Mouse (Mus musculus): Measurements from ENCODE around the gene Ttl. TPM values are rescaled to one million over a fixed set of nuclear protein-coding genes. Genes with fewer than 3 reads are reported as not detected.

Gene Ttl
- polyA plus RNA-seq (2017; shearing (Covaris generic)): 1 to 10 TPM; 1.2 to 2.0 (median 1.3) TPM

GRCm38 (mm10) chr2:129065437-129066282 lies at the start of gene Ttl:
Gene Ttl, plus strand, starts transcription at chr2:129065942.
- ATAC-seq: peak; percentile 81

GRCm38 (mm10) chr2:129020106-129020505 lies 45.6 kb upstream of the Ttl start:
- ATAC-seq: no peak

GRCm38 (mm10) chr2:129024820-129025219 lies 40.9 kb upstream of the Ttl start:
- ATAC-seq: no peak

GRCm38 (mm10) chr2:129035381-129035780 lies 30.4 kb upstream of the Ttl start:
- no peak for ATAC-seq

- no peak for ATAC-seq
These were observed 27.3 kb upstream of the Ttl start for GRCm38 (mm10) chr2:129038426-129038936.

GRCm38 (mm10) chr2:129038937-129039631 lies 26.7 kb upstream of the Ttl start:
- no peak for ATAC-seq

GRCm38 (mm10) chr2:129040567-129040966 lies 25.2 kb upstream of the Ttl start:
- ATAC-seq: no peak

GRCm38 (mm10) chr2:129046172-129046845 lies 19.4 kb upstream of the Ttl start:
- ATAC-seq: no peak

GRCm38 (mm10) chr2:129046846-129047196 lies 18.9 kb upstream of the Ttl start:
- no peak for ATAC-seq

- ATAC-seq: no peak
These were observed 17.9 kb upstream of the Ttl start, which contains the start of gene Vinac1 for GRCm38 (mm10) chr2:129047811-129048210. Gene Vinac1, minus strand, starts transcription at chr2:129048172.

- ATAC-seq: no peak
These were observed 13.2 kb upstream of the Ttl start for GRCm38 (mm10) chr2:129052451-129052983.

- ATAC-seq: no peak
These were observed 10.0 kb upstream of the Ttl start for GRCm38 (mm10) chr2:129055741-129056140.

GRCm38 (mm10) chr2:129056597-129056996 lies 9.1 kb upstream of the Ttl start:
- ATAC-seq: peak; percentile 41

- no peak for ATAC-seq
These were observed 8.5 kb upstream of the Ttl start for GRCm38 (mm10) chr2:129057256-129057655.

- no peak for ATAC-seq
These were observed 7.8 kb upstream of the Ttl start for GRCm38 (mm10) chr2:129057920-129058361.

- no peak for ATAC-seq
These were observed 4.2 kb upstream of the Ttl start for GRCm38 (mm10) chr2:129061456-129062059.

- ATAC-seq: peak; percentile 46
These were observed 584 bp downstream of the Ttl start for GRCm38 (mm10) chr2:129066326-129066725.

- ATAC-seq: no peak
These were observed 4.6 kb downstream of the Ttl start for GRCm38 (mm10) chr2:129070296-129070695.

GRCm38 (mm10) chr2:129078313-129078712 lies 12.6 kb downstream of the Ttl start:
- ATAC-seq: no peak

GRCm38 (mm10) chr2:129079194-129079593 lies 13.5 kb downstream of the Ttl start:
- ATAC-seq: no peak

- ATAC-seq: no peak
These were observed 15.4 kb downstream of the Ttl start for GRCm38 (mm10) chr2:129081097-129081496.

- no peak for ATAC-seq
These were observed 17.8 kb downstream of the Ttl start for GRCm38 (mm10) chr2:129083514-129083913.
